Mouse (Mus musculus): Measurements from ENCODE around the gene Gm21988.

The Gm21988 gene

DNA sequence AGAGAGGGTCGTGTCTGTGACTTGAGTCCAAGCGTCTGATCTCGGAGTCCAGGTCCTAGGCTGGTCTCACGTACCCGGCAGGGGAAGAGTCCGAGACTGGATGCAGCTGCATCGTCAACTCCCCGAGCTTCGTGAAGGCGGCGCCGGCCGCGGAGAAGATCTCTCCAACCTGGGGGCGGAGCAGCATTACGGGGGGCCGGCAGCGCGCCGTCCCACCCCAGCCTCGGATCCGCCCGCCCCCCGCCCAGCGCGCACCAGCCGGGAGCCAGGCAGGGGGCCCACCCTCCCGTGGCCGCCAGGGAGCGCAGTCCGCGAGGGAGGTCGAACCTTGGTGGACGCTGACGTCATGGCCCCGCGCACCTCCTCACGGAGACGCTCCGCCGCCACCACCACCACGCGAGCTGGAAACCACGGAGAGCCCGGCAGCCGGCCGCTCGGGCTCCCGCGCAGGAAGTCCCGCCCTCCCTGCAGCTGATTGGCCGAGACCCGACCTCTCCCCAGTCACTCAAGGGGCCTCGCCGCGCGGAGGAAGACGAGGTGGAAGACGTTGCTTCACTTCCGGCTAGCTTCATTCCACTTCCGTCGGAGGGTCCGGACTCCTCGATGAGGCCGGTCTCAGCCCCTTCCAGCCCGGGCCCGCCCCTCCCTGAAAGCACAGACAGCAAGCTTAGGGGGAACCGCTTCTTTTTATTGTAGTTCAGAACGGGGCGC lies 2.0 kb downstream of the Gm21988 start, which contains the start of gene 0610010K14Rik:
0610010K14Rik (minus strand) TSS at position 458 of the 711 bp plus-strand sequence.
- no peak for DNase-seq (ENCODE audit: extremely low read depth, low read depth, low spot score)

DNA sequence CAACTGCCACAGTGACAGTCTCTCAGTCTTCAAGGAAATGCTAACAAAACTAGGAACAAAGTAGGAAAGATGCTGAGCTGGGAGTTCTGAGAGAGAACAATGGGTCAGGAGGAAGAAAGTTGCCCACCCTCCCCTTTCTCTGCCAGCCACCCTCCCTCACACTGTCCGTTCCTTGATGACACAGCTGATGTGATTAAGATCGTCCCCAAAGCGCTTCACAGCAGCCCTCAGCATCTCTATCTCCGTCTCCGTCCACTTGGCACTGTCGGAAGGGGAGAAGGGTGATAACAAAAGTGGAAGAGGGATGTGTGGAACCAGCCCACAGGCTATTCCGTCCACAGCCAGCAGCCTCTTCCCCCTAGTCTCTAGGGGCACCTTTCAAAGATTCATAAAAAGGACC lies 2.9 kb downstream of the Gm21988 start:
- DNase-seq (ENCODE audit: extremely low read depth, low read depth, low spot score): no peak

- no peak for DNase-seq (ENCODE audit: extremely low read depth, low read depth, low spot score)
Observed at GRCm38 (mm10) chr11:70235254-70235900, 4.3 kb downstream of the Gm21988 start.

GRCm38 (mm10) chr11:70234497-70234896 lies 5.1 kb downstream of the Gm21988 start:
- no peak for DNase-seq (ENCODE audit: extremely low read depth, low read depth, low spot score)

- DNase-seq (ENCODE audit: extremely low read depth, low read depth, low spot score): no peak
Observed at GRCm38 (mm10) chr11:70234037-70234436, 5.6 kb downstream of the Gm21988 start.

DNA sequence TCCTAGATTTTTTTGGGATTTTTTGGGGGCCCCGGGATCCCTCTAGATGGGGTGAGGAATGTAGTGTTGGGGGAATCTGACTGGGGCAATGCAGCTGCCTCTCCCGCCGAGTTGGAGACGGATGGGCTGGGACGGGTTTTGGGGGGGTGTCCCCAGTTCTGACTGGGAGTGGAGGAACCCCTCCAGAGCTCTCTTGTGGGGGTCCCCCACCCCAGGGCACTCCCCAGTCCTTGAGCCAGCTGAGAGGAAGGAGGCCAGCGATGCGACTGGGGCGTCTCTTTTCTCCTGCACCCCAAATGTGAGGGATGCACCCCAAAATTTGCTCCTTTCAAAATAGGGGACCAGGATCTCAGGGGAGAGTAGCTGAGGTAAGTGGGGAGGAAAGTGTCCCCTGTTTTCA lies 6.6 kb downstream of the Gm21988 start:
- DNase-seq (ENCODE audit: extremely low read depth, low read depth, low spot score): no peak

DNA sequence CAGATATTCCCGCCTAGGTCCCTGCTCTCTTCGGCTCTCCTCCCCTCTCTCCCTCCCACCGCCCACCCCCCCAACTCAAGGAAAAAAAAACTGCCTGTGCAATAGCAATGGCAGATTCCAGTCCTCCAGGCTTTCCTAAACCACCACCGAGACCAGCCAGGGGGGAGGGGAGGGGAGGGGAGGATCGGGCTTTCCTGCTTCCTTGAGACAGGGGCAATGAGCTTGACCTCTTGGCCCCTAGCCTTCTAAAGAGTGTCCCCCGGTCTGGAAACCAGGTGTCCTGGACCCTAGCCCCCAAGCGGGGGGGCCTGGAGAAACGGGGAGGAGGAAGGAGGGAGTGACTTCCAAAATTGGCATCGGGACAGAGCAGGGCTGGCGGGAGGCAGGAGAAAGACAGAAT lies 7.1 kb downstream of the Gm21988 start:
- no peak for DNase-seq (ENCODE audit: extremely low read depth, low read depth, low spot score)

GRCm38 (mm10) chr11:70230239-70230727 lies 9.3 kb downstream of the Gm21988 start:
- no peak for DNase-seq (ENCODE audit: extremely low read depth, low read depth, low spot score)

GRCm38 (mm10) chr11:70229260-70230010 lies 10.2 kb downstream of the Gm21988 start, which contains the start of gene Bcl6b:
Gene Bcl6b, minus strand, starts transcription at chr11:70229798.
- DNase-seq (ENCODE audit: extremely low read depth, low read depth, low spot score): no peak

GRCm38 (mm10) chr11:70228828-70229227 lies 10.8 kb downstream of the Gm21988 start:
- no peak for DNase-seq (ENCODE audit: extremely low read depth, low read depth, low spot score)

GRCm38 (mm10) chr11:70227661-70228245 lies 11.9 kb downstream of the Gm21988 start:
- DNase-seq (ENCODE audit: extremely low read depth, low read depth, low spot score): no peak

GRCm38 (mm10) chr11:70227126-70227525 lies 12.5 kb downstream of the Gm21988 start:
- DNase-seq (ENCODE audit: extremely low read depth, low read depth, low spot score): no peak

- no peak for DNase-seq (ENCODE audit: extremely low read depth, low read depth, low spot score)
Observed at GRCm38 (mm10) chr11:70226602-70226890, 13.1 kb downstream of the Gm21988 start.

DNA sequence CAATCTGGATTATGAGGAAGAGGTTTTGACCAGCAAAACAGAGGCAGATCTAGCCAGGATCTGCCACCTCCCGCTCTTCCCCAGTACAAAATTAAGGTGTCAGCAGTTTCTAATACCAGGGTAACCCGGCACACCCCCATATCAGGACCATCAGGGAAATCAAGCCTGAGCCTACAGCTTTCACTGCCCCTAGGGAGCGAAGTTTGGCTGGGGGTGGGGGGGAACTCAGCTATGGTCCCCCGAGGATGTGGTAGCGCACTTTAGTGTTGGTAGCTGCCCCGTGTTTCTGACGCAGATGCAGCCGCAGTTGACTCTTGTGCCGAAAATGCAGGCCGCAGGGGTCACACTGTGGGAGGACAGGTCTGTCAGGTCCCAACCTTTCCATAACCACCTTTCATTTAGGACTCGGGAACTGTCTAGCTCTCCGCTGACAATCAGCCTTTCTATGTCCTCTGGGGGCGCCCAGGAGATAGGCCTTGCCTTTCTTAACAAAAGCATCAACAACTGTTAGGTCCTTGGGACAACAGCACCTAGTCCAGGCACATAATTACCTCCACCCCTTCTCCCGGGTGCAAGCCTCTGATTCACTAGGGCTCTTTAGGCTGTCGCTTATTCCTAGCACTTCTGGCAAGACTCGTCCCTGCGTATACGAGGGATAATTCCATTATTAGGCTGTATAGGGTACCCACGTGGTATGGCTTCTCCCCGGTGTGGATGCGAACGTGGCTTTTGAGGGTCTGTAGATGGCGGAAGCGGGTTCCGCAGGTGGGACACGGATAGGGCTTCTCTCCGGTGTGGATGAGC lies 13.6 kb downstream of the Gm21988 start:
- no peak for DNase-seq (ENCODE audit: extremely low read depth, low read depth, low spot score)

DNA sequence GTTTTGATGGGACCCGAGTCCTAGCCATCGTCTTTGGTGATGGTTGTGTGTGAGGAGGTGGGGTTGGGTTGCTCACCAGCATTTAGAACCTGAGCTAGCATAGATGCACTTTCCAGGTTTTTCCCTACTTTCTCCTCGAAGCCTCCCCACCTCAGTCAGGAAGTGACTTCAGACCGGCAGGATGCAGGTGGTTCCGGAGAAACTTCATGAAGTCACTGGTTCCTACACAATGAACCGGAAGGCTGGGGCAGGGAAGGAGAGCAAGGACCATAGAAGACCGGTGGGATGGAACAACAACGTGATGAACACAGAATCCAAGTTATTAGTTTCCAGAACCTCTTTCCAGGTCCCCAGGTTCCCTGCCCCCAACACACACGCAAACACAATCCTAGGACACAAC lies 15.9 kb downstream of the Gm21988 start:
- DNase-seq (ENCODE audit: extremely low read depth, low read depth, low spot score): no peak

DNA sequence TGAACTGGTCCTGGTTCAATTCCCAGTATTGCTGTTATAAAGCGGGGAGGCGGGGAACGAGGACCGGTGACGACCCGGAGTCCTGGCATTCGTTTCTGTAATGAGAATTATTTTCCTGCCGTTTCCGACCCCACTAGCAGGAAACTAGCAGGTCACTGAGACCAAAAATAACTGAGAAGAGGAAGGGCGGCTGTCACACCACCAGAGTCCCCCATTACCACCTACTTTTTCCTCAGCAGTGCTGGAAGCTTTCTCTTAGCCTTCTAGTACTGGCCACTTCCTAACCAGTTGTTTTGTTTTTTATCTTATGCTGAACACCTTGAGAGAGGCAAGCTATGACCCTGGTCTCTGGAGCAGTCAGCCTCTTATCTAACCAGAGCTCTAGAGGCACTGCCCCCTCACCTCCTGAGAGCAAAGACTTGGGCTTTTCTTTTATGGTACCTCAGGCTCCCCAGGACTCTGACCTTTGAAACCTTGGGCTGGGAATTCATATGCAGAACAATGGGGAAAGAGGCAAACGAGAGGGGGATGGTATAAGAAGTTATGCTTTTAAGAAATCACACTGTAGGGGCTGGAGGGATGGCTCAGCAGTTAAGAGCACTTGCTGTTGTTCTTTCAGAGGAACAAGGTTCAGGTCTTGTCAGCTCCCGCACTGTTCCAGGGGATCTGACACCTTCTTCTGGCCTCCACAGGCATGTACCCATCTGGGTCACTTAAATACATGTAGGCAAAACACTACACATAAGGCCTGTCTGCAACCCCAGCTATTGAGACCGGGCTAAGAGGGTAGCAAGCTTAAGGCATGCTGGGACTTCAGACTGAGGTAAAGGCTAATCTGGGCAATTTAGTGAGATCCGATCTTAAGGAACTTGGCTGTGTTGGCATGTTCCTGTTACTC lies 17.8 kb downstream of the Gm21988 start:
- no peak for DNase-seq (ENCODE audit: extremely low read depth, low read depth, low spot score)

GRCm38 (mm10) chr11:70220731-70221602 lies 18.7 kb downstream of the Gm21988 start, which contains the start of gene Slc16a13:
Gene Slc16a13, minus strand, starts transcription at chr11:70221064.
- peak; percentile 98 for DNase-seq (ENCODE audit: extremely low read depth, low read depth, low spot score)

DNA sequence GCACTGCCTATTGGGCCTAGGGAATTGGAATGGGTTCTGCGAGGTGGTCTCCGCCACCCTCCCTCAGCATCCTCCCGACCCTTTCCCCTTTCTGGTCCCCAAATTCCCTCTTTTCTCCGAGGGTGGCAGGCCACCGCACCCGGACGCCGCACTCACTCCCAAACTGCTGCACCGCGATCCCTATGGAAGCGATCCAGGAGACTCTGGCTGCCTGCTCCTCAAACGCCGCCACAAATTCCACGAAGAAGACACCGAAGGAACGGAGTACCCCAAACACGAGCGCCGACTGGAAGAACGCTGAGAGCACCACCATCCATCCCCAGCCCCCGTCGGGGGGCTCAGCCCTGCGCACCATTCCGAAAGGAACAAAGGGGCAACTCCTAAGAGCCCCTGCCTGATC lies 19.3 kb downstream of the Gm21988 start:
- DNase-seq (ENCODE audit: extremely low read depth, low read depth, low spot score): no peak

DNA sequence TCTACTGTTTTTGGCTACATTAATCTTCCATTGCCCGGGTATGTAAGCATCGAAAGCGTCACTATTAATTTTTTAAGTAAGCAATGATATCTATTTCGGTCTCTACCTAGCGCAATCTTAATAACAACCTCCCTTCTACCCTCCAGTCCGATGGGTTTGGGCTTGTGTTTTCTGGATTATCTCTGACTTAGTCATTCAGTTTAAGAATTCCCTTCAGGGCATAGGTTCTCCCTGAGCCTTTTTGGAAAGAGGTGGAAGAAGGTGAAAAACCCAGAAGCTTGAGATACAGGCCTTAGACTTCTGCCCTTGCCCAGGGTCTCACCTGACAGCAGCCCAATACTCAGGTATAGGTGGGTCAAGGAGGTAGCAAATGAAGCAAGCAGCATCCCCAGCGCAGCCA lies 19.8 kb downstream of the Gm21988 start:
- peak; percentile 56 for DNase-seq (ENCODE audit: extremely low read depth, low read depth, low spot score)
